Mouse (Mus musculus): Measurements from ENCODE around the gene Ssbp3. TPM values are rescaled to one million over a fixed set of nuclear protein-coding genes. Genes with fewer than 3 reads are reported as not detected.

Gene Ssbp3
- polyA plus RNA-seq, 1 experiment from 2014 or later: 138 TPM

DNA sequence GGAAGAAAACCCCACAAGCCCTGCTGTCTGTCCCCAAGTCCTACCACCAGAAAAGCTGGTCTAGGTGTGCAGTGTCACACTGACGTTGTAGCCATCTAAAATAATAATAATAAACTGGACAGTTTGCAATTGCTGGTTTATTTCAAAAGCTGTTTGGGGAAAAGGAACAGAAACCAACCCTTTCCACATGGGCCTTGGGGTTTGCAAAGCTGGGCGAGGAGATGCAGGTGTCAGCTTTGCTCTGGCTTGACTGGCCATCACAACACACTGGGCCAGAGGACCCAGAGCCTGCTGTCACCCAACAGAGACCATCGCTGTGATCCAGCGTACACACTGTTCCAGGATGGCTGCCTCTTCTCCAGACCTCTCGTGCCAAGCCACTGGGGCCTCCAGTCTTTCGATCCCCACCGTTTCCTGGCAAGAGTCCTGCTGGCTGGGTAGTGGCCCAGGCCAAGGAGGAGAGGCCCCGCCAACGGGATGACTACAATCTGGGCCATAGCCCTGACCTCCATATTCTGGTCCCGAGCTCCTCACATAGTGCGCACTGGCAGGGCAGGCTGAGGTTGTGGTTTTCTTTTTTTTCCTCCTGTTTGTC lies 138.2 kb downstream of the Ssbp3 start:
- ATAC-seq (replicated peaks; ENCODE audit: insufficient number of reproducible peaks, low FRiP score, low TSS enrichment, low read depth) (no peak), DNase-seq (ENCODE audit: low spot score) (no peak)
- H3K27ac ChIP-seq (replicated peaks; ENCODE audit: low read depth, low read length): no peak overlapping the region
- no peaks in the 10 kb centered on the region for H3K27me3 ChIP-seq (ENCODE audit: control insufficient read depth, insufficient read depth, low read length)
- H3K36me3 ChIP-seq (replicated peaks; ENCODE audit: control insufficient read depth, insufficient read depth, low read depth, low read length): peaks cover 20% of the 10 kb centered on the region
- H3K9me3 ChIP-seq (replicated peaks; ENCODE audit: control insufficient read depth, low read length): no peaks in the 10 kb centered on the region
- no peak overlapping the region for H3K9ac ChIP-seq (replicated peaks; ENCODE audit: low read length)
- 89% methylated on average over 11 of the region's 11 CpGs for WGBS
- H3K4me3 ChIP-seq (ENCODE audit: low read depth, low read length): no peak overlapping the region
- no peaks in the 10 kb centered on the region for H3K4me1 ChIP-seq (ENCODE audit: control insufficient read depth, insufficient read depth, low read length)
- no peak overlapping the region for H3K4me2 ChIP-seq (ENCODE audit: low read depth, low read length)

DNA sequence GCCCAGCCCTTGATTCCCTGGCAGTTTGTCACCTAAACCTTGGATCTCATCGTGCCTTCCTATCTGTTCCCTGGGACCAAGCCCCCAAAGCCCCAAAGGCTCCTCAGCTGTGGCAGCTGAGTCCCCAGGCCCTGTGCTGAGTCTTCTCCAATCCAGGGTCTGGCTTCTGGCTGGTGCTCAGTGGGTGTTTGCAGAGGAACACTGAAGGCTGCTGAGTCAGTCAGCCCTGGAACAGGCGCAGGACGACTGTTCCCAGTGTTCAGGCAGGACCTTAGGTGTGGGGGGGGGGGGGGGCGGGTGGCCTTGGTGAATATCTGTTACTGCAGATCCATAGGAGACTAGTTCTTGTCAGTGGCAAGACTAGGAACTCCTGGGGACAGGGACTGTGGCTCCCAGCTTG lies 141.4 kb downstream of the Ssbp3 start:
- Histone ChIP-seq H3K36me3 (replicated peaks; ENCODE audit: control insufficient read depth, insufficient read depth, low read depth, low read length) (peaks cover 10% of the 10 kb centered on the region), H3K4me1 (ENCODE audit: control insufficient read depth, insufficient read depth, low read length) (no peaks in the 10 kb centered on the region), H3K9ac (replicated peaks; ENCODE audit: low read length) (no peak overlapping the region), H3K4me2 (ENCODE audit: low read depth, low read length) (no peak overlapping the region), H3K27ac (replicated peaks; ENCODE audit: low read depth, low read length) (no peak overlapping the region), H3K27me3 (ENCODE audit: control insufficient read depth, insufficient read depth, low read length) (no peaks in the 10 kb centered on the region), H3K4me3 (ENCODE audit: low read depth, low read length) (no peak overlapping the region), H3K9me3 (replicated peaks; ENCODE audit: control insufficient read depth, low read length) (no peaks in the 10 kb centered on the region)
- WGBS: 53% methylated on average over 4 of the region's 4 CpGs
- DNase-seq (ENCODE audit: low spot score): no peak
- ATAC-seq (replicated peaks; ENCODE audit: insufficient number of reproducible peaks, low FRiP score, low TSS enrichment, low read depth): no peak

DNA sequence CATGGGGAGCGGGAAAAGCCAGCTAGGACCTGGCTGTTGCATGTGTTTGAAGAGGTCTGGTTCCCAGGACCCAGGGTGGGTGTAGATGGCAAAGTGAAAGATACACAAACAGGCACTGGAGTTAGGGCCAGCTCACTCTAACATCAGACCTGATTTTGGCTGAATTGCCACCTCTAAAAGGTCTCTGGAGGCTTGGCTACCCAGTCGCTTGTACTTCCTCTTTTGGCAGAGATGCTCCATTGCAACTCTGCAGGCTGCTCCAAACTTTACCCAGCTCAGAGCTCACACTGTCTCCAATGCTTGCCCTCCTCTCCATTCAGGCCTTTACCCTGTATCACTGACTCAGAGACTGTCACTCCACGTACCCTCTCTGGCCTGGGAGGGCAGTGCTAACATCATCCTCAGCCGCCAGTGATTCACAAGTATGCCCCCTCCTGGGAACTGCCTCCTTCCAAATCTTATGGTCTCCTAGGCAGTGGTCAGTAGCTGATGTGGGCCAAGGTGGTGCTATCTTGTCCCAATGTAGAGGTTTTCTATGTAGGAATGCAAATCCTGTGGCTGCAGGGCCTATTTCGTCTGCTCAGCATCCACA lies 142.6 kb downstream of the Ssbp3 start:
- Histone ChIP-seq H3K4me2 (ENCODE audit: low read depth, low read length) (no peak overlapping the region), H3K36me3 (replicated peaks; ENCODE audit: control insufficient read depth, insufficient read depth, low read depth, low read length) (peaks cover 6% of the 10 kb centered on the region), H3K4me3 (ENCODE audit: low read depth, low read length) (no peak overlapping the region), H3K27ac (replicated peaks; ENCODE audit: low read depth, low read length) (no peak overlapping the region), H3K9me3 (replicated peaks; ENCODE audit: control insufficient read depth, low read length) (no peaks in the 10 kb centered on the region), H3K9ac (replicated peaks; ENCODE audit: low read length) (no peak overlapping the region), H3K4me1 (ENCODE audit: control insufficient read depth, insufficient read depth, low read length) (no peaks in the 10 kb centered on the region), H3K27me3 (ENCODE audit: control insufficient read depth, insufficient read depth, low read length) (no peaks in the 10 kb centered on the region)
- DNase-seq (ENCODE audit: low spot score) (no peak), ATAC-seq (replicated peaks; ENCODE audit: insufficient number of reproducible peaks, low FRiP score, low TSS enrichment, low read depth) (no peak)
- 48% methylated on average over 5 of the region's 5 CpGs for WGBS

DNA sequence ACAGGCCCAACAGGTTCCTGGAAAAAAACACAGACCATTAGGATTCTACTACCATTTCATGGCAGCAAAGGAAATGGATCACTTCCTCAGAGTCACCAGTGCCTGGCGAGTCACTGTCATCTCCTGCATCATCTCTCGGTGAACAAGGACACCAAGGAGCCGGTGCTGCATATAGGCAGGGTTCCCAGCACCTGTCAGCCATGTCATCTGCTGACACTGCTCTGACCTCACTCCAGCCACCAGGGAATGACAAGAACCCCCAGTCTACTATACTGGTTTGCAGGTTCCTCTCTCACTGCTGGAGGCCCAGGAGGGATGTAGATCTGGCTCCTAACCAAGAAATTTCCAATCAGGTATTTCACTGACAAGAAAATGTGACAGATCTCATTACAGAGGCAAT lies 145.6 kb downstream of the Ssbp3 start:
- H3K27me3 ChIP-seq (ENCODE audit: control insufficient read depth, insufficient read depth, low read length): no peaks in the 10 kb centered on the region
- no peak overlapping the region for H3K27ac ChIP-seq (replicated peaks; ENCODE audit: low read depth, low read length)
- H3K4me3 ChIP-seq (ENCODE audit: low read depth, low read length): no peak overlapping the region
- H3K36me3 ChIP-seq (replicated peaks; ENCODE audit: control insufficient read depth, insufficient read depth, low read depth, low read length): peaks cover 3% of the 10 kb centered on the region
- H3K9ac ChIP-seq (replicated peaks; ENCODE audit: low read length): no peak overlapping the region
- no peak overlapping the region for H3K4me2 ChIP-seq (ENCODE audit: low read depth, low read length)
- ATAC-seq (replicated peaks; ENCODE audit: insufficient number of reproducible peaks, low FRiP score, low TSS enrichment, low read depth) (no peak), DNase-seq (ENCODE audit: low spot score) (no peak)
- no peaks in the 10 kb centered on the region for H3K4me1 ChIP-seq (ENCODE audit: control insufficient read depth, insufficient read depth, low read length)
- WGBS: 78% methylated on average over 3 of the region's 3 CpGs
- no peaks in the 10 kb centered on the region for H3K9me3 ChIP-seq (replicated peaks; ENCODE audit: control insufficient read depth, low read length)

DNA sequence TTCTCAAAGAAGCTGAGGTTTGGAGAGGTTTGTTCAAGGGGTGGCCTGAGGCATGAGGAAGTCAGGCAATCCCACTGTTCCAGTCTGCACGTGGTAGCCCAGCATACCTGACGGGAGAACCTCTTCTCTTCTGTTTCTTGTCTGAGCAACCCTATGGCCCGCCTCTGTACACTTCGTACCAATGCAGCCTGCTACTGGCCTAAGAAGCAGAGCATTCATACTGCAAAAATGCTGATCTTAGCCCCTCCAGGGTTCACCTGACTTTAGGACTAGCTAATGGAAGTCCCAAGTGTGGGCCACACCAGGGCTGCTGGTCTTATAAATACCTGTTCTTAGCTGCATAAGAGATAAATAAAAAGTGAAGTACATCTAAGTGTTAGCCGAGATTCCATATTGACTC lies 147.8 kb downstream of the Ssbp3 start:
- Histone ChIP-seq H3K4me2 (ENCODE audit: low read depth, low read length) (no peak overlapping the region), H3K27me3 (ENCODE audit: control insufficient read depth, insufficient read depth, low read length) (no peaks in the 10 kb centered on the region), H3K9me3 (replicated peaks; ENCODE audit: control insufficient read depth, low read length) (no peaks in the 10 kb centered on the region), H3K36me3 (replicated peaks; ENCODE audit: control insufficient read depth, insufficient read depth, low read depth, low read length) (peaks cover 3% of the 10 kb centered on the region), H3K4me1 (ENCODE audit: control insufficient read depth, insufficient read depth, low read length) (no peaks in the 10 kb centered on the region), H3K4me3 (ENCODE audit: low read depth, low read length) (no peak overlapping the region), H3K9ac (replicated peaks; ENCODE audit: low read length) (no peak overlapping the region), H3K27ac (replicated peaks; ENCODE audit: low read depth, low read length) (no peak overlapping the region)
- WGBS: 85% methylated on average over 5 of the region's 5 CpGs
- ATAC-seq (replicated peaks; ENCODE audit: insufficient number of reproducible peaks, low FRiP score, low TSS enrichment, low read depth) (no peak), DNase-seq (ENCODE audit: low spot score) (no peak)

DNA sequence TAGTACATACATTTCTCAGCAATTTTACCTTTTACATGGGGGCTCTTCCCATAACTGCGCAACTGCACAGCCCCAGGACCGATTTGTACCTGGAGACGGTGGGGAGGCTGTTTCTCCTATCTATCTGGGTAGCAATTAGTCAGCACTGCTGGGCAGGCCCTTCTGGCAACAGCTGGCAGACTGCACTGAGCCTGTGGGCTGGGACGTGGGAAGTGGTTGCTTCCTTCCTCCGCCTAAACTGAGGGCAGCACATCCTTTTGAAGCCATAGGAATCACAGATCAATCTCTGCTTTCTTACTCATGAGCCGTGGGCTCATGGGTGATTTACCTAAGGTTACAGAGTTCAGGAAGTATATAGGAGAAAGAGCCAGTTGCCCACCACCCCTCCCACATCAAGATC lies 148.3 kb downstream of the Ssbp3 start:
- peaks cover 3% of the 10 kb centered on the region for H3K36me3 ChIP-seq (replicated peaks; ENCODE audit: control insufficient read depth, insufficient read depth, low read depth, low read length)

DNA sequence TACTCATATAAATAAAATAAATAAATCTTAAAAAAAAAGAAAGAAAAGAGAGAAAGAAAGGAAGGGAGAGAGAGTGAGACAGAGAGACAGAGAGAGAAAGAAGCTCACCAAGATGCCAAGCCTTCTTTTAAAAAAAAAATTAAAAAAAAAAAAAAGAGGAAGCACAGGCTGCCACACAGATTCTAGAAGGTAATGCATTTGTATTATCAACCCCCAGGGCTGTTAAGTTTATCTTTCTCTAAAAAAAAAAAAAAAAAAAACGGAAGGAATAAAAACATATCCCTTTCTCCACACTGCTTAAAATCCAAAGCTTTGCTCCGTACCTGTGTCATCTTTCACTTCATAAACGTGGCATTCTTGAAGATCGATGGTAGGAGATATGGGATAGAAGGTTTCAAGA lies 151.1 kb downstream of the Ssbp3 start:
- Histone ChIP-seq H3K9ac (replicated peaks; ENCODE audit: low read length) (no peak overlapping the region), H3K9me3 (replicated peaks; ENCODE audit: control insufficient read depth, low read length) (no peaks in the 10 kb centered on the region), H3K4me3 (ENCODE audit: low read depth, low read length) (no peak overlapping the region), H3K27me3 (ENCODE audit: control insufficient read depth, insufficient read depth, low read length) (no peaks in the 10 kb centered on the region), H3K27ac (replicated peaks; ENCODE audit: low read depth, low read length) (no peak overlapping the region), H3K4me1 (ENCODE audit: control insufficient read depth, insufficient read depth, low read length) (peaks cover 2% of the 10 kb centered on the region), H3K4me2 (ENCODE audit: low read depth, low read length) (no peak overlapping the region), H3K36me3 (replicated peaks; ENCODE audit: control insufficient read depth, insufficient read depth, low read depth, low read length) (peaks cover 3% of the 10 kb centered on the region)
- ATAC-seq (replicated peaks; ENCODE audit: insufficient number of reproducible peaks, low FRiP score, low TSS enrichment, low read depth): no peak
- WGBS: 88% methylated on average over 4 of the region's 4 CpGs
- no peak for DNase-seq (ENCODE audit: low spot score)

More for the DNA sequence above, 148.3 kb downstream of the Ssbp3 start:
- WGBS: 88% methylated on average over 6 of the region's 6 CpGs
- DNase-seq (ENCODE audit: low spot score) (no peak), ATAC-seq (replicated peaks; ENCODE audit: insufficient number of reproducible peaks, low FRiP score, low TSS enrichment, low read depth) (no peak)
- no peak overlapping the region for H3K4me3 ChIP-seq (ENCODE audit: low read depth, low read length)
- no peaks in the 10 kb centered on the region for H3K4me1 ChIP-seq (ENCODE audit: control insufficient read depth, insufficient read depth, low read length)
- no peak overlapping the region for H3K9ac ChIP-seq (replicated peaks; ENCODE audit: low read length)
- no peak overlapping the region for H3K4me2 ChIP-seq (ENCODE audit: low read depth, low read length)
- no peaks in the 10 kb centered on the region for H3K9me3 ChIP-seq (replicated peaks; ENCODE audit: control insufficient read depth, low read length)
- H3K27ac ChIP-seq (replicated peaks; ENCODE audit: low read depth, low read length): no peak overlapping the region
- no peaks in the 10 kb centered on the region for H3K27me3 ChIP-seq (ENCODE audit: control insufficient read depth, insufficient read depth, low read length)

DNA sequence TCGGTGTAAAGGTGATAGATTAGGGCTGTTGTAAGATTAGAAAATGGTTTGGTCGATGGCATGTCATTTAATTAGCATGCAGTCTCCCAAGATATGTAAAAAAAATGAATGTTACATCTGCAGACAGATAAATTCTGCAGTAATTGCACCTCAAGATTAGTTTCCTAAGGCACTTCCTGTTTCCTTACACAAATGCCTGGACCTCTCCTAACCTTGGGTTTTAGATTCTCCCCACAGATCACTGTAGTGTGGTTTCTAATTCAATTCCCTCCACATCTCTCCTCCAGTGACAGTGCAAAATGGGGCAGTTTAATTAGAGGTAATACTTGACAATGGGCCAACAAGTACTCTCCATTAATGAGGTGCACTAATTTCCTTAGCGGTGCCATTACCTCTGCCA lies 152.7 kb downstream of the Ssbp3 start:
- Histone ChIP-seq H3K27me3 (ENCODE audit: control insufficient read depth, insufficient read depth, low read length) (no peaks in the 10 kb centered on the region), H3K27ac (replicated peaks; ENCODE audit: low read depth, low read length) (no peak overlapping the region), H3K4me2 (ENCODE audit: low read depth, low read length) (no peak overlapping the region), H3K9ac (replicated peaks; ENCODE audit: low read length) (no peak overlapping the region), H3K9me3 (replicated peaks; ENCODE audit: control insufficient read depth, low read length) (no peaks in the 10 kb centered on the region), H3K36me3 (replicated peaks; ENCODE audit: control insufficient read depth, insufficient read depth, low read depth, low read length) (peaks cover 3% of the 10 kb centered on the region; the same call in 1 of the 2 replicates), H3K4me3 (ENCODE audit: low read depth, low read length) (no peak overlapping the region), H3K4me1 (ENCODE audit: control insufficient read depth, insufficient read depth, low read length) (peaks cover 2% of the 10 kb centered on the region)
- WGBS: 90% methylated on average over 3 of the region's 3 CpGs
- ATAC-seq (replicated peaks; ENCODE audit: insufficient number of reproducible peaks, low FRiP score, low TSS enrichment, low read depth): no peak
- no peak for DNase-seq (ENCODE audit: low spot score)

All from embryonic facial prominence, embryonic 11.5 days (tissue).